Mouse (Mus musculus): Measurements from ENCODE around the gene Cdc42bpg. TPM values are rescaled to one million over a fixed set of nuclear protein-coding genes. Genes with fewer than 3 reads are reported as not detected.
A peak's percentile ranks its signal among the peaks of the same experiment; 100 is the strongest.

The Cdc42bpg gene
- polyA plus RNA-seq, 1 experiment = 2.4 TPM

DNA sequence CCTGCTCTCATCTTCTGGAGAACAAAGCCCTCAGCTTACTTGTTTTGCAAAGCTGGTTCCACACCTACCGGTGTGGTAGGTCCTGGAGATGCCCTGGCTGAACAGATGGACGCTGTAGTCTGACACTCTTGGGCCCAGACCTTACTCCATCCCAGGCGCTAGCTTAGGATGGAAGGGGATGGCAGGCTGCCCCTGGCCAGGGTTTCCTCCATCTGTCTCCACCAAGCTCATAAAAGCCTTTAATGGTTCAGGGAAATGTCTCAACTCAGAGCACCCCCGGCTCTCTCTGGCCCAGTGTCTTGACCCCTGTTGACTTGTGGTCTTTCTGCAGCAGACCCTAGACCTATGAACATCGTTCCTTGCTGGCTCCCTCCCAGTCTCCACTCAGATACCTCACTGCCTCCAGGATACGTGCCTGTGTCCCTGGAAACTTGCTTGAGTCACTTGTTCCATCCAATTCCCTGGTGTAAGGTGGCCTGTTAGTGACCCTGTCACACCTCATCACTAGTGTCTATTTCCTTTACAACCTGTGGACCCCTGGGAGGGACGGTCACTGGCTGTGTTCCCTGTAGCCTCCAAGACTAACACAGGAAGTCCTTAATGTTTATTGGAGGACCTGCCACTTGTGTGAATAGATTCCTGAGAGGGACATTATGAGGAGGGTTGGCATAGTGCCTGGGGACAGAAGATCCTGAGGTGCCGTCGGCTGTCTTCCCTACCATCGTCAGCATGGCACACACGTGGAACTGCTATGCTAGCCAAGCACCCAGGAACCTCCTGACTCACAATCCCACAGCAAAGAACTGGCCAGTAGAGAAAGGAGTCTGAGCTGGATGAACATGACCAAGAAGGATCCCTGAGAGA lies 38.7 kb upstream of the Cdc42bpg start:
- TF ChIP-seq POLR2A (IDR thresholded peaks at IDR 0.05; ENCODE audit: extremely low read depth, insufficient read depth, low read length) (no peak), CTCF (IDR thresholded peaks at IDR 0.05; ENCODE audit: extremely low read depth, insufficient read depth, low read length) (no peak)
- no peak overlapping the region for H3K4me3 ChIP-seq (ENCODE audit: insufficient read depth, low read length)
- H3K27ac ChIP-seq (ENCODE audit: insufficient read depth, low read length) = no peak overlapping the region
- peaks cover 3% of the 10 kb centered on the region; the same call in 1 of the 2 replicates for H3K4me1 ChIP-seq (ENCODE audit: control insufficient read depth, insufficient read depth, low read length)

DNA sequence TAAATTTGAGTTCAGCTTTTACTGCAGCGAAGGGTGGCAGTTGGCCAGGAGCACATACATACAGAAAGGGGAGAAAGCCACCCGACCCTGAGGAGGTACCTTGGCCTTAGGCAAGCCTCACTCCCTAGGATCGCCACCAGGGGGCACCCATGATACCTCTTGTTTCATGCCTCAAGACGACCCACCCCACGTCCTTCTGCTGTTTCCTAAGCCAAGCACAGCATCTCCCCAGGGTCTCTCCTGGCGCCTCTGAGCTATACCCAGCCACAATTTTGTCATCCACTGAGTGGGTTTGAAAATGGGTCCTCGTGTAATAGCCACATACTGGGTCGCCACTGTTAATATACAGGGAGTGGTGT lies 38.1 kb upstream of the Cdc42bpg start:
- Histone ChIP-seq H3K4me1 (ENCODE audit: control insufficient read depth, insufficient read depth, low read length) (peaks cover 3% of the 10 kb centered on the region; the same call in 1 of the 2 replicates), H3K27ac (ENCODE audit: insufficient read depth, low read length) (no peak overlapping the region), H3K4me3 (ENCODE audit: insufficient read depth, low read length) (no peak overlapping the region)
- TF ChIP-seq CTCF (IDR thresholded peaks at IDR 0.05; ENCODE audit: extremely low read depth, insufficient read depth, low read length) (peak; percentile 82), POLR2A (IDR thresholded peaks at IDR 0.05; ENCODE audit: extremely low read depth, insufficient read depth, low read length) (no peak)

DNA sequence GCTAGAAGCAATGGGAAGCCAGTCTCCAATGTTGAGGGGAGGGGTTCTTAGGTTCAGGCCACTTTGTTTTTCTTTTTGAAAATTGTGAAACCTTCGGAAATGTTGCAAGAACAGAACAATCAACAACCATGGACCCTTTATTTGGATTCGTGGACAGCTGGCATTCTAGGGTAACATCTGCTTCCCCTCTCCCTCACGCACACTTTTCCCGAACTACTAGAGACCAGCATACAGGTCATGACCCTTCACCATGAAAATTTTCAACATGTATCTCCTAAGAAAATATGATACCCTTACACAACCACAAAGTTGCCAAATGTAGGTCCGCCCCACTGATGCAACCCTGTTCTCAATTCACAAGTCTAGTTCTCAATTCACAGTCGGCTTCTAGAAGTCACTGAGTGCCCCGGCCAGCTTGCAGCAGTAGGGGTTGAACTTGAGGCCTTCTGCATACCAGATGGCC lies 37.6 kb upstream of the Cdc42bpg start:
- no peak overlapping the region for H3K4me3 ChIP-seq (ENCODE audit: insufficient read depth, low read length)
- TF ChIP-seq CTCF (IDR thresholded peaks at IDR 0.05; ENCODE audit: extremely low read depth, insufficient read depth, low read length) (no peak), POLR2A (IDR thresholded peaks at IDR 0.05; ENCODE audit: extremely low read depth, insufficient read depth, low read length) (no peak)
- H3K27ac ChIP-seq (ENCODE audit: insufficient read depth, low read length) = no peak overlapping the region
- H3K4me1 ChIP-seq (ENCODE audit: control insufficient read depth, insufficient read depth, low read length) = peaks cover 3% of the 10 kb centered on the region; the same call in 1 of the 2 replicates

DNA sequence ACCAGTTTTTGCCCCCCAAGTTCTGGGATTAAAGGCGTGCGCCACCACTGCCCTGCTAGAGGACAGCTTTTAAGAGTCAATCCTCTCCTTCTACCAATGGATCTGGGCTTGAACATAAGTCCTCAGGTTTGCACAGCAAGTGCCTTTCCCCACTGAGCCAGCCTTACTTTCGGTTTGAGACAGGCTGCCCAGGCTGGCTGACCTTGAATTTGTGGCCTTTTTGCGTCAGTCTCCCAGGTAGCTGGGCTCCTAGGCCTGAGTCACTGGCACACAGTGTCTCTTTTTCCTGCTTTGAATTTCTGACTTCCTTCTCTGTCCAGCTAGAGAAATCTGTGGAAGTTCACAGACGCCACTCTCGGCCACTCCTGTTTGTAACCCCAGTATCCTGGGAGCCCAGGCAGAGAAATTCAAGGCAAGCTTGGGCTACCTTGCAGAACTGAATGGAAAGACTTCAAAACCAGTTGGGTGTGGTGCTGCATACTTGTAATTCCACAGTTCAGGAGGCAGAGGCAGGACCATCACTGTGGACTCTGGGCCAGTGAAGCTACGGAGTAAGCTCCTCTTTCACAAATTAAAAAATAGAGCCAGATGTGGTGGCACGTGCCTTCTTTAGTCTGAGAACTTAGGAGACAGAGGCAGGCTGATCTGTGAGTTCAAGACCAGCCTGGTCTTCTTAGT lies 36.3 kb upstream of the Cdc42bpg start:
- no peaks in the 10 kb centered on the region for H3K4me1 ChIP-seq (ENCODE audit: control insufficient read depth, insufficient read depth, low read length)
- TF ChIP-seq POLR2A (IDR thresholded peaks at IDR 0.05; ENCODE audit: extremely low read depth, insufficient read depth, low read length) = no peak
- TF ChIP-seq CTCF (IDR thresholded peaks at IDR 0.05; ENCODE audit: extremely low read depth, insufficient read depth, low read length) = no peak
- no peak overlapping the region for H3K4me3 ChIP-seq (ENCODE audit: insufficient read depth, low read length)
- H3K27ac ChIP-seq (ENCODE audit: insufficient read depth, low read length) = no peak overlapping the region

- TF ChIP-seq CTCF (IDR thresholded peaks at IDR 0.05; ENCODE audit: extremely low read depth, insufficient read depth, low read length) = no peak
- TF ChIP-seq POLR2A (IDR thresholded peaks at IDR 0.05; ENCODE audit: extremely low read depth, insufficient read depth, low read length) = no peak
- Histone ChIP-seq H3K4me1 (ENCODE audit: control insufficient read depth, insufficient read depth, low read length) (no peaks in the 10 kb centered on the region), H3K4me3 (ENCODE audit: insufficient read depth, low read length) (no peak overlapping the region), H3K27ac (ENCODE audit: insufficient read depth, low read length) (no peak overlapping the region)
Observed at GRCm38 (mm10) chr19:6270661-6271060, 35.6 kb upstream of the Cdc42bpg start.

DNA sequence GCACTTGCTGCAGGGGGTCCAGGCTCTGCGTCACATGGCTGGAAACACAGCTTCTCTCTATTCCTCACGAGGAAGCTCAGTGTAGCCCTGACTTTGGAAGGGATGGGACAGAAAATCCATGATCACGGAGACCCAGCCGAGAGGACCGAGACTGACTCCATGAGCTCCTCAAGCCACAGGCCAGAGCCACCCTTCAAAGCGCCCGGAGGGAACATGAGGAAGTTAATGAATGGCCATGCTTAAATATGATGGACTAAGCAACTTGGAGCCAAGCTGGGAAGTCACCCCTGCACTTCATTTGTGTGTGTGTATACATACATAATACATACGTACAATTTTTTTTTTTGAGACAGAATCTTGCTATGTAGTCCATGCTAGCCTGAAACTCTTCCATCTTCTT lies 35.0 kb upstream of the Cdc42bpg start:
- Histone ChIP-seq H3K4me1 (ENCODE audit: control insufficient read depth, insufficient read depth, low read length) (no peaks in the 10 kb centered on the region), H3K27ac (ENCODE audit: insufficient read depth, low read length) (no peak overlapping the region), H3K4me3 (ENCODE audit: insufficient read depth, low read length) (no peak overlapping the region)
- TF ChIP-seq POLR2A (IDR thresholded peaks at IDR 0.05; ENCODE audit: extremely low read depth, insufficient read depth, low read length) (no peak), CTCF (IDR thresholded peaks at IDR 0.05; ENCODE audit: extremely low read depth, insufficient read depth, low read length) (no peak)

GRCm38 (mm10) chr19:6272053-6272452 lies 34.2 kb upstream of the Cdc42bpg start:
- H3K4me3 ChIP-seq (ENCODE audit: insufficient read depth, low read length) = no peak overlapping the region
- no peaks in the 10 kb centered on the region for H3K4me1 ChIP-seq (ENCODE audit: control insufficient read depth, insufficient read depth, low read length)
- no peak overlapping the region for H3K27ac ChIP-seq (ENCODE audit: insufficient read depth, low read length)
- TF ChIP-seq POLR2A (IDR thresholded peaks at IDR 0.05; ENCODE audit: extremely low read depth, insufficient read depth, low read length) (no peak), CTCF (IDR thresholded peaks at IDR 0.05; ENCODE audit: extremely low read depth, insufficient read depth, low read length) (no peak)

- Histone ChIP-seq H3K27ac (ENCODE audit: insufficient read depth, low read length) (no peak overlapping the region), H3K4me3 (ENCODE audit: insufficient read depth, low read length) (no peak overlapping the region), H3K4me1 (ENCODE audit: control insufficient read depth, insufficient read depth, low read length) (no peaks in the 10 kb centered on the region)
- TF ChIP-seq POLR2A (IDR thresholded peaks at IDR 0.05; ENCODE audit: extremely low read depth, insufficient read depth, low read length) (no peak), CTCF (IDR thresholded peaks at IDR 0.05; ENCODE audit: extremely low read depth, insufficient read depth, low read length) (no peak)
Observed at GRCm38 (mm10) chr19:6272738-6273137, 33.5 kb upstream of the Cdc42bpg start.

- no peak overlapping the region for H3K4me3 ChIP-seq (ENCODE audit: insufficient read depth, low read length)
- H3K4me1 ChIP-seq (ENCODE audit: control insufficient read depth, insufficient read depth, low read length) = 0 out of 2 replicates have a peak, but pooled peaks cover 2% of the 10 kb centered on the region
- no peak overlapping the region for H3K27ac ChIP-seq (ENCODE audit: insufficient read depth, low read length)
- TF ChIP-seq CTCF (IDR thresholded peaks at IDR 0.05; ENCODE audit: extremely low read depth, insufficient read depth, low read length) = no peak
- no peak for TF ChIP-seq POLR2A (IDR thresholded peaks at IDR 0.05; ENCODE audit: extremely low read depth, insufficient read depth, low read length)
Observed at GRCm38 (mm10) chr19:6273592-6273991, 32.7 kb upstream of the Cdc42bpg start.
